Mouse (Mus musculus): ENCODE measurements around the gene Rabl6. TPM values are rescaled to one million over a fixed set of nuclear protein-coding genes. Genes with fewer than 3 reads are reported as not detected.

Gene Rabl6
- polyA plus RNA-seq, 1 experiment from 2014 or later, result 40.0 TPM

GRCm38 (mm10) chr2:25536531-25536930 is 71.8 kb downstream of the Rabl6 start:
- Histone ChIP-seq H3K9ac (ENCODE audit: low read depth, low read length) (no peak overlapping the region), H3K9me3 (replicated peaks; ENCODE audit: control insufficient read depth, low read length) (no peaks in the 10 kb centered on the region), H3K4me2 (no peak overlapping the region), H3K27me3 (ENCODE audit: control insufficient read depth, insufficient read depth, low read length) (no peaks in the 10 kb centered on the region), H3K27ac (ENCODE audit: low read depth, low read length) (no peak overlapping the region), H3K4me1 (ENCODE audit: control insufficient read depth, insufficient read depth, low read length) (no peaks in the 10 kb centered on the region; the same call in 1 of the 2 replicates), H3K36me3 (ENCODE audit: control insufficient read depth, insufficient read depth, low read length) (peaks cover 11% of the 10 kb centered on the region), H3K4me3 (ENCODE audit: low read depth, low read length) (no peak overlapping the region)
- ATAC-seq (replicated peaks; ENCODE audit: insufficient number of reproducible peaks, low FRiP score, low TSS enrichment), result no peak
- 70% methylated on average over 8 of the region's 8 CpGs for WGBS (ENCODE audit: insufficient replicate concordance)

GRCm38 (mm10) chr2:25534866-25535182 is 73.5 kb downstream of the Rabl6 start:
- Histone ChIP-seq H3K4me2 (no peak overlapping the region), H3K36me3 (ENCODE audit: control insufficient read depth, insufficient read depth, low read length) (peaks cover 16% of the 10 kb centered on the region), H3K4me1 (ENCODE audit: control insufficient read depth, insufficient read depth, low read length) (no peaks in the 10 kb centered on the region; the same call in 1 of the 2 replicates), H3K9ac (ENCODE audit: low read depth, low read length) (no peak overlapping the region), H3K9me3 (replicated peaks; ENCODE audit: control insufficient read depth, low read length) (no peaks in the 10 kb centered on the region), H3K27ac (ENCODE audit: low read depth, low read length) (no peak overlapping the region), H3K27me3 (ENCODE audit: control insufficient read depth, insufficient read depth, low read length) (no peaks in the 10 kb centered on the region), H3K4me3 (ENCODE audit: low read depth, low read length) (no peak overlapping the region)
- no peak for ATAC-seq (replicated peaks; ENCODE audit: insufficient number of reproducible peaks, low FRiP score, low TSS enrichment)
- 90% methylated on average over 2 of the region's 2 CpGs for WGBS (ENCODE audit: insufficient replicate concordance)

- Histone ChIP-seq H3K9ac (ENCODE audit: low read depth, low read length) (no peak overlapping the region), H3K4me2 (no peak overlapping the region), H3K4me1 (ENCODE audit: control insufficient read depth, insufficient read depth, low read length) (no peaks in the 10 kb centered on the region; the same call in 1 of the 2 replicates), H3K27me3 (ENCODE audit: control insufficient read depth, insufficient read depth, low read length) (no peaks in the 10 kb centered on the region), H3K27ac (ENCODE audit: low read depth, low read length) (no peak overlapping the region), H3K4me3 (ENCODE audit: low read depth, low read length) (no peak overlapping the region), H3K9me3 (replicated peaks; ENCODE audit: control insufficient read depth, low read length) (no peaks in the 10 kb centered on the region), H3K36me3 (ENCODE audit: control insufficient read depth, insufficient read depth, low read length) (peaks cover 18% of the 10 kb centered on the region)
- no peak for ATAC-seq (replicated peaks; ENCODE audit: insufficient number of reproducible peaks, low FRiP score, low TSS enrichment)
- 84% methylated on average over 3 of the region's 3 CpGs for WGBS (ENCODE audit: insufficient replicate concordance)
Observed at GRCm38 (mm10) chr2:25534178-25534865, 74.0 kb downstream of the Rabl6 start.

- H3K27ac ChIP-seq (ENCODE audit: low read depth, low read length), result no peak overlapping the region
- no peak overlapping the region for H3K4me2 ChIP-seq
- H3K4me1 ChIP-seq (ENCODE audit: control insufficient read depth, insufficient read depth, low read length), result no peaks in the 10 kb centered on the region; the same call in 1 of the 2 replicates
- WGBS (ENCODE audit: insufficient replicate concordance), result 91% methylated on average over 2 of the region's 2 CpGs
- H3K9ac ChIP-seq (ENCODE audit: low read depth, low read length), result no peak overlapping the region
- peaks cover 19% of the 10 kb centered on the region for H3K36me3 ChIP-seq (ENCODE audit: control insufficient read depth, insufficient read depth, low read length)
- no peaks in the 10 kb centered on the region for H3K27me3 ChIP-seq (ENCODE audit: control insufficient read depth, insufficient read depth, low read length)
- ATAC-seq (replicated peaks; ENCODE audit: insufficient number of reproducible peaks, low FRiP score, low TSS enrichment), result no peak
- no peak overlapping the region for H3K4me3 ChIP-seq (ENCODE audit: low read depth, low read length)
- no peaks in the 10 kb centered on the region for H3K9me3 ChIP-seq (replicated peaks; ENCODE audit: control insufficient read depth, low read length)
Observed at GRCm38 (mm10) chr2:25533707-25534106, 74.6 kb downstream of the Rabl6 start.

Other genes with a start within 250 kb of the Rabl6 start
- 10.8 and 11.2 TPM in 2 replicates for gene Uap1l1, start 242.8 kb downstream of the Rabl6 start, polyA plus RNA-seq (2014; fragmentation: Nextera tagmentation; extraction: Ambion mirVana)
- 16.0 and 18.2 TPM in 2 replicates for gene Sapcd2, start 236.2 kb downstream of the Rabl6 start, polyA plus RNA-seq (2014; fragmentation: Nextera tagmentation; extraction: Ambion mirVana)
- gene Entpd2, start 212.6 kb downstream of the Rabl6 start, polyA plus RNA-seq (2014; fragmentation: Nextera tagmentation; extraction: Ambion mirVana), result 0.18 and 0.20 TPM in 2 replicates
- gene Npdc1, start 209.2 kb downstream of the Rabl6 start, polyA plus RNA-seq (2014; fragmentation: Nextera tagmentation; extraction: Ambion mirVana), result 16.8 and 18.9 TPM in 2 replicates
- gene Fut7, start 185.3 kb downstream of the Rabl6 start, polyA plus RNA-seq (2014; fragmentation: Nextera tagmentation; extraction: Ambion mirVana), result not detected in 2 replicates
- 2.0 and 3.4 TPM in 2 replicates for gene Abca2, start 179.8 kb downstream of the Rabl6 start, polyA plus RNA-seq (2014; fragmentation: Nextera tagmentation; extraction: Ambion mirVana)
- gene Clic3, start 151.7 kb downstream of the Rabl6 start, polyA plus RNA-seq (2014; fragmentation: Nextera tagmentation; extraction: Ambion mirVana), result 0.47 and 0.83 TPM in 2 replicates
- gene Paxx, start 147.4 kb downstream of the Rabl6 start, polyA plus RNA-seq (2014; fragmentation: Nextera tagmentation; extraction: Ambion mirVana), result 16.5 and 20.0 TPM in 2 replicates
- gene Ptgds, start 138.5 kb downstream of the Rabl6 start, polyA plus RNA-seq (2014; fragmentation: Nextera tagmentation; extraction: Ambion mirVana), result 0.66 and 1.1 TPM in 2 replicates
- gene Lcn12, start 114.6 kb downstream of the Rabl6 start, polyA plus RNA-seq (2014; fragmentation: Nextera tagmentation; extraction: Ambion mirVana), result not detected in 2 replicates
- gene Fbxw5, start 107.8 kb downstream of the Rabl6 start, polyA plus RNA-seq (2014; fragmentation: Nextera tagmentation; extraction: Ambion mirVana), result 66.7 and 78.7 TPM in 2 replicates
- 3.4 and 3.7 TPM in 2 replicates for gene C8g, start 106.8 kb downstream of the Rabl6 start, polyA plus RNA-seq (2014; fragmentation: Nextera tagmentation; extraction: Ambion mirVana)
- gene Traf2, start 61.6 kb downstream of the Rabl6 start, polyA plus RNA-seq (2014; fragmentation: Nextera tagmentation; extraction: Ambion mirVana), result 20.3 and 21.9 TPM in 2 replicates
- gene Edf1, start 50.7 kb downstream of the Rabl6 start, polyA plus RNA-seq (2014; fragmentation: Nextera tagmentation; extraction: Ambion mirVana), result 318 and 356 TPM in 2 replicates
- 3.2 and 5.5 TPM in 2 replicates for gene Mamdc4, start 33.7 kb downstream of the Rabl6 start, polyA plus RNA-seq (2014; fragmentation: Nextera tagmentation; extraction: Ambion mirVana)
- gene Phpt1, start 33.3 kb downstream of the Rabl6 start, polyA plus RNA-seq (2014; fragmentation: Nextera tagmentation; extraction: Ambion mirVana), result 167 and 172 TPM in 2 replicates
- gene Ajm1, start 26.8 kb downstream of the Rabl6 start, polyA plus RNA-seq (2014; fragmentation: Nextera tagmentation; extraction: Ambion mirVana), result 0.21 TPM in 1 of 2 replicates, not detected in the other
- 0.11 and 0.20 TPM in 2 replicates for gene Ccdc183, start 9.2 kb upstream of the Rabl6 start, polyA plus RNA-seq (2014; fragmentation: Nextera tagmentation; extraction: Ambion mirVana)
- gene Tmem141, start 13.5 kb upstream of the Rabl6 start, polyA plus RNA-seq (2014; fragmentation: Nextera tagmentation; extraction: Ambion mirVana), result 14.6 and 18.4 TPM in 2 replicates
- 1.0 and 1.1 TPM in 2 replicates for gene Fcna, start 19.5 kb upstream of the Rabl6 start, polyA plus RNA-seq (2014; fragmentation: Nextera tagmentation; extraction: Ambion mirVana)
- not detected in 2 replicates for gene Lcn8, start 44.6 kb upstream of the Rabl6 start, polyA plus RNA-seq (2014; fragmentation: Nextera tagmentation; extraction: Ambion mirVana)
- not detected in 2 replicates for gene Lcn5, start 49.4 kb upstream of the Rabl6 start, polyA plus RNA-seq (2014; fragmentation: Nextera tagmentation; extraction: Ambion mirVana)
- gene Lcn6, start 68.3 kb upstream of the Rabl6 start, polyA plus RNA-seq (2014; fragmentation: Nextera tagmentation; extraction: Ambion mirVana), result not detected in 2 replicates
- gene Lcn10, start 74.2 kb upstream of the Rabl6 start, polyA plus RNA-seq (2014; fragmentation: Nextera tagmentation; extraction: Ambion mirVana), result not detected in 2 replicates
- not detected in 2 replicates for gene Obp2a, start 91.5 kb upstream of the Rabl6 start, polyA plus RNA-seq (2014; fragmentation: Nextera tagmentation; extraction: Ambion mirVana)
- gene Bmyc, start 98.2 kb upstream of the Rabl6 start, polyA plus RNA-seq (2014; fragmentation: Nextera tagmentation; extraction: Ambion mirVana), result 42.9 and 49.9 TPM in 2 replicates
- gene Obp2b, start 128.5 kb upstream of the Rabl6 start, polyA plus RNA-seq (2014; fragmentation: Nextera tagmentation; extraction: Ambion mirVana), result not detected in 2 replicates
- gene Lcn3, start 157.0 kb upstream of the Rabl6 start, polyA plus RNA-seq (2014; fragmentation: Nextera tagmentation; extraction: Ambion mirVana), result not detected in 2 replicates
- gene Lcn11, start 168.5 kb upstream of the Rabl6 start, polyA plus RNA-seq (2014; fragmentation: Nextera tagmentation; extraction: Ambion mirVana), result not detected in 2 replicates
- not detected in 2 replicates for gene Gm13539, start 173.7 kb upstream of the Rabl6 start, polyA plus RNA-seq (2014; fragmentation: Nextera tagmentation; extraction: Ambion mirVana)
- not detected in 2 replicates for gene Glt6d1, start 207.3 kb upstream of the Rabl6 start, polyA plus RNA-seq (2014; fragmentation: Nextera tagmentation; extraction: Ambion mirVana)
- not detected in 2 replicates for gene Lcn9, start 214.6 kb upstream of the Rabl6 start, polyA plus RNA-seq (2014; fragmentation: Nextera tagmentation; extraction: Ambion mirVana)
- gene Sohlh1, start 238.7 kb upstream of the Rabl6 start, polyA plus RNA-seq (2014; fragmentation: Nextera tagmentation; extraction: Ambion mirVana), result not detected in 2 replicates

All from heart, embryonic 11.5 days (tissue).